Mouse (Mus musculus) thymus, adult 2 months (tissue): ENCODE data around the gene Igtp. TPM values are rescaled to one million over a fixed set of nuclear protein-coding genes. Genes with fewer than 3 reads are reported as not detected.
"Not testable (repeated sequence)": the region's sequence is repeated elsewhere in the genome, so short reads cannot be mapped to it uniquely, and the experiment has no call there.

ENCODE experiments used
- DNase-seq: peaks from one replicate; pipeline ENCODE4 v3.0.0; 2021
- H3K27ac ChIP-seq: fragments of 200-500 bp; 2 replicates; pipeline ENCODE4 v1.5.1; 2012; ENCODE audit warnings: low read length, control low read depth; ENCODE audit not compliant: control insufficient read depth, insufficient read depth
- H3K27me3 ChIP-seq: fragments of 200-500 bp; 2 replicates; pipeline ENCODE4 v1.6.1; 2012; ENCODE audit warnings: mild to moderate bottlenecking, low read length, moderate library complexity, mixed read lengths; ENCODE audit not compliant: control insufficient read depth, insufficient read depth
- H3K36me3 ChIP-seq: fragments of 200-500 bp; 2 replicates; pipeline ENCODE4 v1.6.1; 2012; ENCODE audit warnings: mild to moderate bottlenecking, low read length, moderate library complexity; ENCODE audit not compliant: control insufficient read depth, insufficient read depth
- H3K4me1 ChIP-seq: fragments of 200-500 bp; replicated peaks from 2 replicates; pipeline ENCODE4 v1.6.1; 2012; ENCODE audit warnings: low read length; ENCODE audit not compliant: control insufficient read depth, insufficient read depth
- H3K4me3 ChIP-seq: fragments of 200-500 bp; 2 replicates; pipeline ENCODE4 v1.5.1; 2012; ENCODE audit warnings: mild to moderate bottlenecking, low read length, control low read depth, moderate library complexity; ENCODE audit not compliant: control insufficient read depth, insufficient read depth
- CTCF ChIP-seq: fragments of 200-500 bp; IDR thresholded peaks from 2 replicates; pipeline ENCODE4 v1.5.1; 2012; ENCODE audit warnings: mild to moderate bottlenecking, control low read depth, low read length, moderate library complexity, borderline replicate concordance; ENCODE audit not compliant: control insufficient read depth, poor library complexity, insufficient read depth; ENCODE audit errors: extremely low read depth
- POLR2A ChIP-seq: fragments of 200-500 bp; IDR thresholded peaks from 2 replicates; pipeline ENCODE4 v1.6.1; 2012; ENCODE audit warnings: mild to moderate bottlenecking, low read length, control low read depth, moderate library complexity; ENCODE audit not compliant: control insufficient read depth, poor library complexity, insufficient read depth; ENCODE audit errors: extremely low read depth
- WGBS: fragments of 180-500 bp; shearing (Covaris S2); methylation state at CpG from one replicate; pipeline ENCODE4 v1.1.7; 2018; 5-methylcytosine and 5-hydroxymethylcytosine counted together
- polyA plus RNA-seq: library from polyadenylated mRNA; depleted of rRNA; stranded (reverse); fragments of >200 nt; gene quantifications from 2 replicates; pipeline ENCODE4 v1.2.3, GENCODE M21; 2012

The Igtp gene
- polyA plus RNA-seq, 1 experiment, result 60.9 TPM

GRCm38 (mm10) chr11:58216823-58217222 is 17.5 kb downstream of the Igtp start:
- no peak overlapping the region for H3K27ac ChIP-seq
- H3K4me3 ChIP-seq, result no peak overlapping the region
- no peaks in the 10 kb centered on the region for H3K36me3 ChIP-seq
- no peak for DNase-seq
- 88% methylated on average over 6 of the region's 6 CpGs for WGBS
- H3K27me3 ChIP-seq, result no peaks in the 10 kb centered on the region
- TF ChIP-seq POLR2A, result no peak
- no peak for TF ChIP-seq CTCF
- H3K4me1 ChIP-seq, result peaks cover 34% of the 10 kb centered on the region

GRCm38 (mm10) chr11:58223751-58224150 is 24.4 kb downstream of the Igtp start:
- TF ChIP-seq POLR2A (no peak), CTCF (no peak)
- Histone ChIP-seq H3K27ac (peak overlapping the region; percentile 78), H3K4me1 (peaks cover 24% of the 10 kb centered on the region), H3K4me3 (no peak overlapping the region), H3K27me3 (no peaks in the 10 kb centered on the region), H3K36me3 (no peaks in the 10 kb centered on the region)
- peak; percentile 47 for DNase-seq
- WGBS, result 3% methylated on average over 4 of the region's 4 CpGs

- H3K27me3 ChIP-seq, result no peaks in the 10 kb centered on the region
- no peaks in the 10 kb centered on the region for H3K36me3 ChIP-seq
- no peak for TF ChIP-seq POLR2A
- TF ChIP-seq CTCF, result no peak
- DNase-seq, result peak; percentile 75
- peak overlapping the region; percentile 78 for H3K27ac ChIP-seq
- H3K4me3 ChIP-seq, result no peak overlapping the region
- WGBS, result 5% methylated on average over 7 of the region's 7 CpGs
- peaks cover 24% of the 10 kb centered on the region for H3K4me1 ChIP-seq
These were observed 25.0 kb downstream of the Igtp start for GRCm38 (mm10) chr11:58224313-58224712.

GRCm38 (mm10) chr11:58224872-58225271 is 25.5 kb downstream of the Igtp start:
- WGBS, result 45% methylated on average over 2 of the region's 2 CpGs
- peak overlapping the region; percentile 67 for H3K27ac ChIP-seq
- not testable (repeated sequence) for H3K4me3 ChIP-seq, H3K36me3 ChIP-seq, H3K27me3 ChIP-seq, DNase-seq
- H3K4me1 ChIP-seq, result peaks cover 24% of the 10 kb centered on the region

GRCm38 (mm10) chr11:58225655-58226054 is 26.3 kb downstream of the Igtp start:
- H3K27me3 ChIP-seq, result no peaks in the 10 kb centered on the region
- H3K36me3 ChIP-seq, result no peaks in the 10 kb centered on the region
- H3K4me1 ChIP-seq, result peaks cover 27% of the 10 kb centered on the region
- peak; percentile 74 for DNase-seq
- H3K4me3 ChIP-seq, result no peak overlapping the region
- TF ChIP-seq CTCF (peak; percentile 78; the same call in 1 of the 2 replicates), POLR2A (no peak)
- H3K27ac ChIP-seq, result peak overlapping the region; percentile 67
- 31% methylated on average over 5 of the region's 5 CpGs for WGBS

GRCm38 (mm10) chr11:58226425-58226824 is 27.1 kb downstream of the Igtp start:
- Histone ChIP-seq H3K4me3 (no peak overlapping the region), H3K27ac (no peak overlapping the region), H3K36me3 (no peaks in the 10 kb centered on the region), H3K27me3 (no peaks in the 10 kb centered on the region), H3K4me1 (peaks cover 32% of the 10 kb centered on the region)
- no peak for TF ChIP-seq POLR2A
- no peak for TF ChIP-seq CTCF
- no peak for DNase-seq

GRCm38 (mm10) chr11:58228021-58228420 is 28.7 kb downstream of the Igtp start:
- DNase-seq, H3K27me3 ChIP-seq, H3K27ac ChIP-seq, H3K36me3 ChIP-seq, H3K4me3 ChIP-seq: not testable (repeated sequence)
- H3K4me1 ChIP-seq, result peaks cover 29% of the 10 kb centered on the region
- 89% methylated on average over 2 of the region's 2 CpGs for WGBS
